Mouse (Mus musculus): ENCODE data around the gene Fez1. TPM values are rescaled to one million over a fixed set of nuclear protein-coding genes. Genes with fewer than 3 reads are reported as not detected.

Gene Fez1
- not detected for total RNA-seq (2023)

DNA sequence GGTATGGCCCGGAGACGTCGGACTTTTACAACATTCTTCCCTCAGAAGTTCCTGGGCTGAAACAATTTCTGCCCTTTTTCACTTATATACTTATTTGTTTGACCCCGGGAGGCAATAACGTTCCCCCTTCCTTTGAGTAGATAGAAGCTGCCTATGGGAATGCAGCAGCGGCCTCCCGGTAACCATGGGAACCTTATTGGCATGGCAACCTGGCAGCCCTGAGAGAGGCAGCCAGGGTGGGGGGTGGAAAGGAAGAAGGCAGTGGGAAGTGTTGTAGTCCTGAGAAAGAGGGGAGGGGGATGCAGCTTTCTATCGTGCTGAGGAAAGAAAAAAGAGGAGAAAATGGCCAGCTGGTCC, at the start of gene Fez1:
TSS of gene Fez1 (plus strand) at position 221 of the 357 bp plus-strand sequence.

DNA sequence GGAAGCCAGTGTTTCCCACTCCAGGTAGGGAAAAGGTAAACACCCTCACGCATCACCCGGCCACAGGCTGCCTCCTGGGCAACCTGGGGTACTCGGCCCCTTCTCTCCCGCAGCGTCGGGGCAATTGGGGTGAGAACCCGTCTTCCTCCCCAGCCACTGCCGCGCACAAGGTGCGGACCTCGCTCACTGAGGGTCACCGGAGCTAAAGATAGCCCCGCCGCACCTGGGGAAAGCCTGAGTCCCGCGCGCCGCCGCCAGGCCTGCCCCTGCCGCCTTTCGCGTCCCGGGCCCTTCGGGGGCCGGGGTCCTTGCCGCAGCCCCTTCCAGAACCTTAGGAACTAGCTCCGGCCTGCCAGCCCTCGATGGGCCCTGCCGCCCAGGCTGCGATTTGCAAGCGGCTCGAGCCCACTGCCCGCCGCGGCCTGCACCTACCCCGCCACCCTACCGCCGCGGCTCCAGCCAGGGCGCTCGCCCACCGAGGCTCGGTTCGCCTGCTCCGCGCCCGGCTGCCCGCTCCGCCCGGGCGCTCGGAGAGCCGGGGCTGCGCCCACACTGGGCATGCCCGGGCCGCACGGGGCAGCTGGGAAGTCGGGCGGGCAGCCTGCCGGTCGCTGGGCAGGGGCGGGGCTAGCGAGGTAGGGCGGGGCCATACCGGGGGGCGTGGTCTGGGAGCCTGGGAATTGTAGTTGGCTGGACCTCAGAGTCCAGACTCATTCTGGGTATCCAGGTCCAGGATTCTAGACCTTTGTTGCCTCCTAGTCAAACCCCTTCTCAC, 24.7 kb upstream of the Fez1 start, which contains the start of gene Ei24:
TSS of gene Ei24 (minus strand) at position 613 of the 775 bp plus-strand sequence.

Other genes with a start within 250 kb of the Fez1 start
- not detected for gene Gm17689, start 239.2 kb upstream of the Fez1 start, total RNA-seq (2023)
- gene A630095E13Rik, start 178.5 kb upstream of the Fez1 start, total RNA-seq (2023), result not detected
- not detected for gene Acrv1, start 128.6 kb upstream of the Fez1 start, total RNA-seq (2023)
- 3.8 TPM for gene Chek1, start 94.8 kb upstream of the Fez1 start, total RNA-seq (2023)
- 148 TPM for gene Stt3a, start 54.2 kb upstream of the Fez1 start, total RNA-seq (2023)
- 36.9 TPM for gene Ei24, start 24.5 kb upstream of the Fez1 start, total RNA-seq (2023)

Measured in CD4-positive naive resting alpha-beta T cell, adult 57 days (primary cell).